Mouse (Mus musculus): Measurements from ENCODE around the gene Soga1. TPM values are rescaled to one million over a fixed set of nuclear protein-coding genes. Genes with fewer than 3 reads are reported as not detected.

Soga1 gene
- polyA plus RNA-seq, 1 experiment from 2014 or later: 3.4 TPM

DNA sequence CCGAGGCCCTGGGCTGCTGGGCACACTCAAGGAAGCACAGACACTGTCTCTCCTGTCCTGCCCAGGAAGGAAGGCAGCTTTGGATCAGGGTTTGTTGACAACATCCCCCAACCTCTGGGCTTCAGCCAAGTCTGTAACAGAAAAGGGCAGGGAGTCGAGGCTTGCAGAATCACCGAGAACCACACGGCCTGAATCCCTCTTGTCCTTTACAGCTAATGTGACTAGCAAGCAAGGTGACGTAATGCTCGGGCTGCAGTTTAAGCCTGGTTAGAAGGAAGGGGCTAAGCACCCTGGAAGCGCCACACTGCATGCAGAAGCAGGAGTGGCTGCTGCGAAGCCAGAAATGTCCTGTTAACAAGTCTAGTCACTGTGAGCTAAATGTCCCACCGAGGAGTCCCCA, 8.7 kb downstream of the Soga1 start:
- no peak for ATAC-seq
- Histone ChIP-seq H3K4me2 (no peak overlapping the region), H3K4me1 (peaks cover 72% of the 10 kb centered on the region)

DNA sequence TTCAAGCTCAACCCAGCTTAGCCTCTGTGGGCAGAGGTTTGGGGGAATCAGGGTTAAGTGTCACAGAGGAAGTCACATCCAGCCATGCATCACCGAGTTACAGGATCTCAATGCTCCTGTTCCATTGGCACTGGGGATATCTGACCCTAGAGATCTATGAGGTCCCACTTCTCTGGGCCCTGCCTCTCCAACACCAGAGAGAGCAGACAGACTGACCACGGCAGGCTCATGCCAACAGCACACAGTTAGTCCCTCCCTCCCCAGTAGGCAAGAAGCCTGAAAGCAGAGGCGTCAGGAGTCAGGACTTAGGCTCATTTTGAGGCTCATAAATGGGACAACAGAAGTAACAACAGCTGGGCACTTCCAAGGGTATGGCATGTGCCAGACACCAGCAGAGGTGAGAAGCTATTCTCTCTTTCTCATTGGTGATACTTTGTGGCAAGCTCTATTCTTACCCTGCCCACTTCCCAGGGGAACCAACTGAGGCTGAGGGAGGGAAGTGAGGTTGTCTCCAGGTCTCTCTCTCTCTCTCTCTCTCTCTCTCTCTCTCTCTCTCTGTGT, 9.2 kb downstream of the Soga1 start:
- Histone ChIP-seq H3K36me3 (0 out of 2 replicates have a peak, but pooled peaks cover 2% of the 10 kb centered on the region), H3K9ac (no peak overlapping the region), H3K9me3 (replicated peaks) (no peaks in the 10 kb centered on the region), H3K4me2 (no peak overlapping the region), H3K27ac (peak overlapping the region; percentile 46; the same call in 1 of the 2 replicates), H3K4me3 (no peak overlapping the region), H3K27me3 (replicated peaks) (no peaks in the 10 kb centered on the region), H3K4me1 (peaks cover 69% of the 10 kb centered on the region)
- no peak for ATAC-seq
- WGBS (ENCODE audit: insufficient replicate concordance): 28% methylated on average over 3 of the region's 3 CpGs

More for the DNA sequence above, 8.7 kb downstream of the Soga1 start:
- H3K4me3 ChIP-seq: no peak overlapping the region
- 0 out of 2 replicates have a peak, but pooled peaks cover 2% of the 10 kb centered on the region for H3K36me3 ChIP-seq
- H3K27me3 ChIP-seq (replicated peaks): peaks cover 2% of the 10 kb centered on the region; the same call in 1 of the 2 replicates
- H3K27ac ChIP-seq: peak overlapping the region; percentile 46
- H3K9ac ChIP-seq: no peak overlapping the region
- no peaks in the 10 kb centered on the region for H3K9me3 ChIP-seq (replicated peaks)
- WGBS (ENCODE audit: insufficient replicate concordance): 33% methylated on average over 9 of the region's 9 CpGs

- WGBS (ENCODE audit: insufficient replicate concordance): 36% methylated on average over 3 of the region's 3 CpGs
- Histone ChIP-seq H3K4me1 (peaks cover 72% of the 10 kb centered on the region), H3K36me3 (0 out of 2 replicates have a peak, but pooled peaks cover 2% of the 10 kb centered on the region), H3K27ac (no peak overlapping the region), H3K4me2 (no peak overlapping the region), H3K4me3 (no peak overlapping the region), H3K9me3 (replicated peaks) (no peaks in the 10 kb centered on the region), H3K27me3 (replicated peaks) (no peaks in the 10 kb centered on the region), H3K9ac (no peak overlapping the region)
- no peak for ATAC-seq
These were observed 9.7 kb downstream of the Soga1 start for GRCm38 (mm10) chr2:157069355-157069735.

DNA sequence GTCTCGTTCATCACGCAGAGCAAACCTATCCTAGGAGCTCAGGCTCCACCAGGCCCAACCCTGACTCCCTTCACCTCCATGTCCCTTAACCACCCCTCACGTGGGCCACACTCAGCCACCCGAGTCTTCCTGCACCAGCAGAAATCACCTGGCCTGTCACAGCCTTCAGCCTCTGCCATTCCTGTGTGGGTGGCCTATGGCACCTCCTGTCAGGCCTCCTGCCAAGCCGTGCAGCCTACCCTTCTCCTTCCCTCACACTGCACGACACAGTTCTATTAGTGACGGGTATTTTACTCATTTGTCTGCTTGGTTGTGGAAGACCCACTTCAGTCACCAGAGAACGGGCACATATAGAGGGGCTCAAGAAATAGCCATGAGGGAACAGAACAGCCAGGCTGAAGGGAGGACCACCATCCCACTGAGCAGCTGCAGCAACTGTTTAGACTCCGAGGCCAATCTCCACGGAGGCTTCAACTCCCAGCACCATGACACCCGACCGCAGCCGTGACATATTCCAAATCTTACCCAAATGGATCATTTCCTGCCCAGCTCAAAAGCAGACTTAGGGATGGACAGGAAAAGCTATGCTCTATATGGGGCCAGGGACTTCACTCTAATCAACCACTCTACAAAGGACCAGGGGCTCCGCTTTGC, 10.2 kb downstream of the Soga1 start:
- 73% methylated on average over 14 of the region's 14 CpGs for WGBS (ENCODE audit: insufficient replicate concordance)
- ATAC-seq: no peak
- H3K4me1 ChIP-seq: peaks cover 72% of the 10 kb centered on the region
- 0 out of 2 replicates have a peak, but pooled peaks cover 2% of the 10 kb centered on the region for H3K36me3 ChIP-seq
- H3K9me3 ChIP-seq (replicated peaks): no peaks in the 10 kb centered on the region
- H3K9ac ChIP-seq: no peak overlapping the region
- H3K4me2 ChIP-seq: no peak overlapping the region
- H3K27me3 ChIP-seq (replicated peaks): no peaks in the 10 kb centered on the region
- H3K4me3 ChIP-seq: no peak overlapping the region
- no peak overlapping the region for H3K27ac ChIP-seq

GRCm38 (mm10) chr2:157066731-157067430, 12.2 kb downstream of the Soga1 start:
- Histone ChIP-seq H3K4me3 (no peak overlapping the region), H3K36me3 (no peaks in the 10 kb centered on the region), H3K9me3 (replicated peaks) (no peaks in the 10 kb centered on the region), H3K4me1 (peaks cover 62% of the 10 kb centered on the region), H3K4me2 (no peak overlapping the region), H3K9ac (no peak overlapping the region), H3K27ac (0 out of 2 replicates have a peak overlapping the region, but pooled peaks have one; percentile 5), H3K27me3 (replicated peaks) (no peaks in the 10 kb centered on the region)
- 60% methylated on average over 7 of the region's 7 CpGs for WGBS (ENCODE audit: insufficient replicate concordance)
- ATAC-seq: no peak

DNA sequence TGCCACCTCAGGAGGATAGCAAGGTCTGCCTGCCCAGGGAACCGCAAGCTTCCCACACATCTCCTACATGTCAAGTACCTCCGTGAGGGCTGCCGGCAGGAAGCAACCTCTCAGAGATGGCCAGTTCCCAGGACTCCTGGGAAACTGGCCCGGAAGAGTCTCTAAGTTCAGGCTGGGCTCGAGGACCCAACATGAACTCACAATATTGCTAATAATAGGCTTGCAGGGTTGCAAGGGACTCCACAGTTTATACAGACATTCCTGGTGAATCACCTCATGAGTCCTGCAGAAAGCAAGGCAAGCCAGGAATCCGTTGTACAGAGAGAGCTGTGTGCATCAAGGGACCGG, 13.2 kb downstream of the Soga1 start:
- no peak for ATAC-seq
- no peaks in the 10 kb centered on the region for H3K36me3 ChIP-seq
- WGBS (ENCODE audit: insufficient replicate concordance): 71% methylated on average over 7 of the region's 7 CpGs
- H3K27me3 ChIP-seq (replicated peaks): no peaks in the 10 kb centered on the region
- H3K4me3 ChIP-seq: no peak overlapping the region
- H3K27ac ChIP-seq: no peak overlapping the region
- no peaks in the 10 kb centered on the region for H3K9me3 ChIP-seq (replicated peaks)
- no peak overlapping the region for H3K4me2 ChIP-seq
- H3K4me1 ChIP-seq: peaks cover 52% of the 10 kb centered on the region
- no peak overlapping the region for H3K9ac ChIP-seq

- no peak for ATAC-seq
- Histone ChIP-seq H3K27me3 (replicated peaks) (no peaks in the 10 kb centered on the region), H3K4me1 (peaks cover 46% of the 10 kb centered on the region), H3K9ac (no peak overlapping the region), H3K4me3 (no peak overlapping the region), H3K27ac (no peak overlapping the region), H3K9me3 (replicated peaks) (no peaks in the 10 kb centered on the region), H3K4me2 (no peak overlapping the region), H3K36me3 (peaks cover 1% of the 10 kb centered on the region; the same call in 1 of the 2 replicates)
- 73% methylated on average over 14 of the region's 14 CpGs for WGBS (ENCODE audit: insufficient replicate concordance)
These were observed 13.8 kb downstream of the Soga1 start for GRCm38 (mm10) chr2:157064978-157065878.

- H3K9ac ChIP-seq: no peak overlapping the region
- no peak overlapping the region for H3K27ac ChIP-seq
- no peaks in the 10 kb centered on the region for H3K27me3 ChIP-seq (replicated peaks)
- peaks cover 6% of the 10 kb centered on the region; the same call in 1 of the 2 replicates for H3K36me3 ChIP-seq
- H3K4me3 ChIP-seq: no peak overlapping the region
- no peaks in the 10 kb centered on the region for H3K9me3 ChIP-seq (replicated peaks)
- WGBS (ENCODE audit: insufficient replicate concordance): 44% methylated on average over 7 of the region's 7 CpGs
- H3K4me2 ChIP-seq: no peak overlapping the region
- no peak for ATAC-seq
- peaks cover 39% of the 10 kb centered on the region for H3K4me1 ChIP-seq
These were observed 14.9 kb downstream of the Soga1 start for GRCm38 (mm10) chr2:157064136-157064535.

- H3K27ac ChIP-seq: no peak overlapping the region
- H3K4me2 ChIP-seq: no peak overlapping the region
- no peaks in the 10 kb centered on the region for H3K9me3 ChIP-seq (replicated peaks)
- whole genome bisulfite sequencing (ENCODE audit: insufficient replicate concordance): 29% methylated on average over 4 of the region's 4 CpGs
- no peak for ATAC-seq
- H3K9ac ChIP-seq: no peak overlapping the region
- no peak overlapping the region for H3K4me3 ChIP-seq
- peaks cover 6% of the 10 kb centered on the region; the same call in 1 of the 2 replicates for H3K36me3 ChIP-seq
- H3K4me1 ChIP-seq: peaks cover 42% of the 10 kb centered on the region
- no peaks in the 10 kb centered on the region for H3K27me3 ChIP-seq (replicated peaks)
These were observed 15.8 kb downstream of the Soga1 start for GRCm38 (mm10) chr2:157063241-157063700.

GRCm38 (mm10) chr2:157060557-157061305, 18.3 kb downstream of the Soga1 start:
- Histone ChIP-seq H3K36me3 (peaks cover 10% of the 10 kb centered on the region), H3K9me3 (replicated peaks) (no peaks in the 10 kb centered on the region), H3K4me3 (no peak overlapping the region), H3K4me1 (peaks cover 39% of the 10 kb centered on the region), H3K27me3 (replicated peaks) (no peaks in the 10 kb centered on the region), H3K4me2 (no peak overlapping the region), H3K9ac (no peak overlapping the region), H3K27ac (no peak overlapping the region)
- 76% methylated on average over 11 of the region's 11 CpGs for WGBS (ENCODE audit: insufficient replicate concordance)
- no peak for ATAC-seq

- H3K4me3 ChIP-seq: no peak overlapping the region
- H3K27me3 ChIP-seq (replicated peaks): no peaks in the 10 kb centered on the region
- WGBS (ENCODE audit: insufficient replicate concordance): 80% methylated on average over 14 of the region's 14 CpGs
- no peak for ATAC-seq
- H3K9ac ChIP-seq: no peak overlapping the region
- H3K27ac ChIP-seq: no peak overlapping the region
- H3K36me3 ChIP-seq: peaks cover 10% of the 10 kb centered on the region
- H3K9me3 ChIP-seq (replicated peaks): no peaks in the 10 kb centered on the region
- no peak overlapping the region for H3K4me2 ChIP-seq
- peaks cover 35% of the 10 kb centered on the region for H3K4me1 ChIP-seq
These were observed 19.0 kb downstream of the Soga1 start for GRCm38 (mm10) chr2:157060037-157060436.

Data from liver, embryonic 12.5 days (tissue).